Mouse (Mus musculus) bone marrow macrophage, adult 2 months (primary cell): ENCODE measurements around the gene Gm10471.
"Not testable (repeated sequence)": the region's sequence is repeated elsewhere in the genome, so short reads cannot be mapped to it uniquely, and the experiment has no call there.

Experiments
- CTCF ChIP-seq: IDR thresholded peaks from 2 replicates; pipeline ENCODE4 v1.5.1; 2012; ENCODE audit warnings: low read depth, mild to moderate bottlenecking, low read length, moderate library complexity
- POLR2A ChIP-seq: IDR thresholded peaks from 2 replicates; pipeline ENCODE4 v1.6.1; 2012; ENCODE audit warnings: mild to moderate bottlenecking, low read depth, low read length, borderline replicate concordance

DNA sequence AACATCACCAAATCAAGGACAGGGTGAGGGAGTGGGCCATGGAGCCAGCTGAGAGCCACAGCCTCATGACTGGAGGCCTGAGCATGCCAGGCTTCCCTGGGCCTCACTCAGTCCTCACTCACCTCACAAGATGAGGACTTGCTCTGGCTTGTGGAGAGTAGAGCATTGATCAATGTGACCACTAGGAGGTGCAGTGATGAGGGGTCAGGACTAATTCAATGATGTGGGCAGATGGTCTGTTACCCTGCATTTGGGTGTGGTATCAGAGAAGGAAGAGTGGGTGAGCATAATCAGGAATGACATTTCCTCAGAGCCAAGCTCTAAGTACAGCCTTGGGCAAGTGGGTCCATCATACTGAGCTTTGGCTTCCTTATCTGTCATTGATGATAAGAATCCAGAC, 10.1 kb downstream of the Gm10471 start:
- not testable (repeated sequence) for TF ChIP-seq CTCF, POLR2A
